Mouse (Mus musculus) liver, postnatal 0 days (tissue): ENCODE measurements around the gene Fam160a1.

Experiments used
- CTCF ChIP-seq: sonication (generic); IDR thresholded peaks from 2 replicates; pipeline ENCODE4 v1.5.1; 2016; ENCODE audit warnings: antibody characterized with exemption, low read depth
- EP300 ChIP-seq: IDR thresholded peaks from 2 replicates; pipeline ENCODE4 v1.6.1; 2016; ENCODE audit warnings: antibody characterized with exemption, low read depth, mild to moderate bottlenecking

DNA sequence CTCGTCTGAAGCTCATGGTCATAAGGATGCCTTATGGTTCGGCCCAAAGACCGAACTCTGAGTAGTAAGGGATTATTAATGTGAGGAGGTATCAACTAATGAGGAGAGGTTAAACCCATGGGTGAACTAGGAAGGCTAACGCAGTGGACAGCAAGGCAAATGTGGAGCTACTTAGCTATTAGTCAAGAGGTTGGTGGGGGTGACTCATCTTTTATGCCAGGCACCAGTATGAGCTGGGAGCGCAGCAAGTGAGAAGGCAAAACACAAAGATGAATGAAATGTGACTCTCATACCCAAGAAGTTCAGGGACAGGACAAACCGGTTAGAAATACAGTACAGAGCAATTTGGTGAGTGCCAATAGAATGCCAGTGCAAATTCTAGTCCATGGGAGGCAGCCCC is 94.5 kb downstream of the Fam160a1 start:
- TF ChIP-seq EP300 (no peak), CTCF (no peak)
